Mouse (Mus musculus) brain, embryonic 14.5 days (tissue): Measurements from ENCODE around the gene Cds2.

ENCODE experiments used
- CTCF ChIP-seq: fragments of 200-500 bp; IDR thresholded peaks from 2 replicates; pipeline ENCODE4 v1.5.1; 2012; ENCODE audit warnings: inconsistent platforms, mild to moderate bottlenecking, moderate library complexity, borderline replicate concordance; ENCODE audit not compliant: insufficient read depth, insufficient read length; ENCODE audit errors: extremely low read depth
- POLR2A ChIP-seq: fragments of 200-500 bp; IDR thresholded peaks from 2 replicates; pipeline ENCODE4 v1.6.1; 2012; ENCODE audit warnings: mild to moderate bottlenecking, inconsistent platforms, borderline replicate concordance; ENCODE audit not compliant: poor library complexity, insufficient read depth, insufficient read length, severe bottlenecking; ENCODE audit errors: extremely low read depth

DNA sequence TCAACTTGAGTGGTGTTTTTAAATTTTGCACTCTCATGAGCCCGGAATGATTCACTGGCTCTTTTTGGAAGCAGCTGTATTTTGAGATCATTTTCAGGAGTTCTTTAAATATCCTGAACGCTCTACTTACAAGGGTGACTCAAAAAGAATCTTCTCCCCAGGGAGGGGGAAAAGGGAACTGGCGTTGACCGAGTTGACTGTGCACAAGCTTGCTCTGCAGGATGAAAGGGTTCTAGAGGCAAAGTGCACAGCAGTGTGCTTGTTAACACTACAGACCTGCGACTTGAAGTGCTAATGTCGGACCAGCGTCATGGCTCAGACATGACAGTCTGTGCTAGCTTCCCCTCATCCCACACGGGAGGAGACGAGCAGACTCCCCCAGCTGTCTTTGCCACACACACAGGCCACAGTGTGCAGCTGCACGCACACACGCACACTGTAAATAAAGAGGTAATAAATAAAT is 41.3 kb upstream of the Cds2 start:
- TF ChIP-seq CTCF: no peak
- no peak for TF ChIP-seq POLR2A
